Mouse (Mus musculus) neural tube, embryonic 11.5 days (tissue): ENCODE measurements around the gene Trim28. TPM values are rescaled to one million over a fixed set of nuclear protein-coding genes. Genes with fewer than 3 reads are reported as not detected.

Source experiments
- ATAC-seq: fragments of 200-750 bp; cut with Nextera tagmentation; 2 replicates; pipeline ENCODE4 v1.8.0; 2017; ENCODE audit warnings: moderate number of reproducible peaks, mild to moderate bottlenecking, moderate TSS enrichment, moderate library complexity; ENCODE audit not compliant: insufficient read depth, low FRiP score, low TSS enrichment
- DNase-seq: peaks from one replicate; pipeline ENCODE4 v3.0.0-alpha.2; 2015; ENCODE audit warnings: low spot score
- H3K27ac ChIP-seq: fragments of 300-500 bp; sonication (generic); 2 replicates; pipeline ENCODE4 v1.5.1; 2014; ENCODE audit warnings: low read depth, mild to moderate bottlenecking, low read length
- H3K27me3 ChIP-seq: fragments of 300-500 bp; sonication (generic); 2 replicates; pipeline ENCODE4 v1.6.1; 2014; ENCODE audit warnings: mild to moderate bottlenecking, low read length, mixed read lengths; ENCODE audit not compliant: control insufficient read depth, insufficient read depth
- H3K36me3 ChIP-seq: fragments of 300-500 bp; sonication (generic); 2 replicates; pipeline ENCODE4 v1.6.1; 2014; ENCODE audit warnings: mild to moderate bottlenecking, low read length, moderate library complexity, mixed read lengths; ENCODE audit not compliant: control insufficient read depth, insufficient read depth
- H3K4me1 ChIP-seq: fragments of 300-500 bp; sonication (generic); 2 replicates; pipeline ENCODE4 v1.6.1; 2014; ENCODE audit warnings: low read length, mixed read lengths; ENCODE audit not compliant: control insufficient read depth, insufficient read depth
- H3K4me2 ChIP-seq: fragments of 300-500 bp; sonication (generic); 2 replicates; pipeline ENCODE4 v1.6.1; 2014; ENCODE audit warnings: low read depth, mild to moderate bottlenecking, moderate library complexity
- H3K4me3 ChIP-seq: fragments of 300-500 bp; sonication (generic); 2 replicates; pipeline ENCODE4 v1.5.1; 2014; ENCODE audit warnings: low read depth, low read length
- H3K9ac ChIP-seq: fragments of 300-500 bp; sonication (generic); 2 replicates; pipeline ENCODE4 v1.6.1; 2014; ENCODE audit warnings: mild to moderate bottlenecking, low read length
- H3K9me3 ChIP-seq: fragments of 300-500 bp; sonication (generic); 2 replicates; pipeline ENCODE4 v1.6.1; 2016; ENCODE audit warnings: low read length; ENCODE audit not compliant: control insufficient read depth
- WGBS: fragments of 180-500 bp; shearing (Covaris S2); extraction: QIAGEN DNeasy Blood & Tissue Kit; methylation state at CpG from one replicate; pipeline ENCODE4 v1.1.7; 2014; 5-methylcytosine and 5-hydroxymethylcytosine counted together
- polyA plus RNA-seq: library from polyadenylated mRNA; unstranded; fragments of >200 nt; fragmentation: Nextera tagmentation; extraction: Ambion mirVana; gene quantifications from 2 replicates; pipeline ENCODE4 v1.2.1, GENCODE M21; 2014

The Trim28 gene
- polyA plus RNA-seq, 1 experiment from 2014 or later, result 523 TPM

GRCm38 (mm10) chr7:12966104-12966845, 32.6 kb upstream of the Trim28 start:
- Histone ChIP-seq H3K27ac (peak overlapping the region; percentile 69), H3K9ac (peak overlapping the region; percentile 79), H3K9me3 (no peaks in the 10 kb centered on the region), H3K27me3 (no peaks in the 10 kb centered on the region), H3K4me1 (peaks cover 17% of the 10 kb centered on the region), H3K36me3 (peaks cover 6% of the 10 kb centered on the region), H3K4me2 (peak overlapping the region; percentile 96), H3K4me3 (peak overlapping the region; percentile 70)
- DNase-seq (peak; percentile 52), ATAC-seq (peak; percentile 42)
- 1% methylated on average over 25 of the region's 29 CpGs for WGBS

- Histone ChIP-seq H3K36me3 (peaks cover 10% of the 10 kb centered on the region), H3K4me2 (no peak overlapping the region), H3K9ac (no peak overlapping the region), H3K4me3 (no peak overlapping the region), H3K27ac (no peak overlapping the region), H3K27me3 (no peaks in the 10 kb centered on the region), H3K9me3 (no peaks in the 10 kb centered on the region), H3K4me1 (peaks cover 10% of the 10 kb centered on the region)
- WGBS, result 96% methylated on average over 25 of the region's 25 CpGs
- DNase-seq, result no peak
- ATAC-seq, result no peak
These were observed 28.0 kb upstream of the Trim28 start for GRCm38 (mm10) chr7:12970906-12971305.

DNA sequence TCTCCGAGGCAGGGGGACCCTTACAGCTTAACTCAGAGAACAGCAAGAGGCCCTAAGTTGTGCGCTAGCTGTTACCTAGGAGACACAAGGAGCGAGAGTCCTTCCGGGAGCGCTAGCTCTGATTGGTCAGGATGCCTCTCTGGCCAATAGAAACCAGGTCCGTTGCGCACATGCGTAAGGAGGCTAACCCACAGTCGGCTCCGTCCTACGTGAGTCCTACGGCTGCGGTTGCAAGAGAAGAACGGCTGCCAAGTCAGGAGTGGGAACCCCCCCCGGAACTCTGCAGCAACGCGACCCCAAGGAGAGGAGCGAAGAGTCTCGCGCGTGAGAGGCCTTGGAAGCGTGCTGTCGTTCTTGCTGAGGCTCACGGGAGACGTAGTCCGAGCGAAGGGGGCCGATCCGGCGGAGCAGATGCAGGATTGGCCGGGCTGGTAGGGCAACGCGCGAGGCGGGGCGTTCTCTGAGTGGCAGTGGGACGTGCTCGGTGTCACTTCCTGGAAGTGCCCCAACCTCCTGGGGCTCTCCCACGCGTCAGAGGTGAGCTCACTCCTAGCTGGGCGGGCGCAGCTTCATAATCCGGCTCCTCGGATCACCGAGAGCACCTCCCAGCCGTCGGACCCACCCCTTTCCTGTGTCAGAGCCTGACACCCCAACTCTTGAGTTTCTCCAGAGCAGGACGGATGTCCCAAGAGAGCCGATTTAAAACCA, 21.1 kb upstream of the Trim28 start, which contains the start of gene Zfp446:
Gene Zfp446, plus strand, starts transcription at position 167 of the 708 bp plus-strand sequence.
- peak within 1 kb of the TSS; percentile 76 for H3K27ac ChIP-seq
- DNase-seq, result peak; percentile 97
- ATAC-seq, result peak; percentile 100
- peaks cover 8% of the 10 kb centered on the region; the same call in 1 of the 2 replicates for H3K4me1 ChIP-seq
- H3K4me3 ChIP-seq, result peak within 1 kb of the TSS; percentile 51
- H3K27me3 ChIP-seq, result no peaks in the 10 kb centered on the region
- peak within 1 kb of the TSS; percentile 72 for H3K9ac ChIP-seq
- H3K36me3 ChIP-seq, result no peaks in the 10 kb centered on the region
- H3K9me3 ChIP-seq, result no peaks in the 10 kb centered on the region
- WGBS, result 0% methylated on average over 49 of the region's 49 CpGs
- H3K4me2 ChIP-seq, result peak within 1 kb of the TSS; percentile 80

DNA sequence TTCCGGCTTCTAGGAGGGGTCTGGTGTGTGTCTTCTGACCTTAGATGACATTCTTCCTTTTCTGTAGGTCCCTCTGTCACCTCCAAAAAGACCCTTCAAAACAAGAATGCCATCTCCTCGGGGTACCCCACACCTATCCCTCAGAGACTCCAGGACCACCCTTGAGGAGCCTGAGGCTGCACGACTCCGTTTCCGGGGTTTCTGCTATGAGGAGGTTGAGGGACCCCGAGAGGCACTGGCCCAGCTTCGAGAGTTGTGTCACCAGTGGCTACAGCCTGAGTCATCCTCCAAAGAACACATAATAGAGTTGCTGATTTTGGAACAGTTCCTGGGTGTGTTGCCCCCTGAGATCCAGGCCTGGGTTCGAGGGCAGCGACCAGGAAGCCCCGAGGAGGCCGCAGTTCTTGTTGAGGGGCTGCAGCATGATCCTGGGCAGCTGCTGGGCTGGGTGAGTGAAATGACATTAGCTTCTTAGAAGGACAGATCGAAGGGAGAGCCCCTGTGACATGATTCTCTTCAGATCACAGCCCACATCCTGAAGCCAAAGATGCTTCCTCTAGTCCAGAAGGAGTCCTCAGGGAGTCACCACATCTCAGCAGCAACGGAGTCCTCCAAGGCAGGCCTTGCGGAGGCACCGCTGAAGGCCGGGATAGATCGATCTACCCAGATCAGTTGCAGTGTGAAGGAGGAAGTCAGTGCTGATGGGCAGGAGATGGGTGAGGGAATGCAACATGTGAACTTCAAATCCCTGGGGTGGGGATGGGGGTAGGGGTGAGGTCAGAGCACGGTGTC, 19.8 kb upstream of the Trim28 start:
- H3K9me3 ChIP-seq, result no peaks in the 10 kb centered on the region
- H3K4me1 ChIP-seq, result peaks cover 8% of the 10 kb centered on the region; the same call in 1 of the 2 replicates
- WGBS, result 87% methylated on average over 18 of the region's 18 CpGs
- peak overlapping the region; percentile 80 for H3K4me2 ChIP-seq
- no peaks in the 10 kb centered on the region for H3K36me3 ChIP-seq
- H3K27me3 ChIP-seq, result no peaks in the 10 kb centered on the region
- DNase-seq (no peak), ATAC-seq (no peak)
- H3K4me3 ChIP-seq, result peak overlapping the region; percentile 51; the same call in 1 of the 2 replicates
- no peak overlapping the region for H3K9ac ChIP-seq
- no peak overlapping the region for H3K27ac ChIP-seq

GRCm38 (mm10) chr7:12979776-12980175, 19.1 kb upstream of the Trim28 start:
- Histone ChIP-seq H3K9me3 (no peaks in the 10 kb centered on the region), H3K4me2 (no peak overlapping the region), H3K4me3 (no peak overlapping the region), H3K4me1 (peaks cover 8% of the 10 kb centered on the region; the same call in 1 of the 2 replicates), H3K9ac (no peak overlapping the region), H3K27ac (no peak overlapping the region), H3K27me3 (no peaks in the 10 kb centered on the region), H3K36me3 (no peaks in the 10 kb centered on the region)
- DNase-seq, result no peak
- ATAC-seq, result no peak
- WGBS, result 54% methylated on average over 6 of the region's 6 CpGs

- Histone ChIP-seq H3K4me3 (no peak overlapping the region), H3K27ac (no peak overlapping the region), H3K4me2 (no peak overlapping the region), H3K27me3 (no peaks in the 10 kb centered on the region), H3K36me3 (no peaks in the 10 kb centered on the region), H3K4me1 (peaks cover 8% of the 10 kb centered on the region; the same call in 1 of the 2 replicates), H3K9me3 (no peaks in the 10 kb centered on the region), H3K9ac (no peak overlapping the region)
- WGBS, result 90% methylated on average over 7 of the region's 7 CpGs
- DNase-seq, result no peak
- no peak for ATAC-seq
These were observed 18.6 kb upstream of the Trim28 start for GRCm38 (mm10) chr7:12980291-12980690.

GRCm38 (mm10) chr7:12985724-12986123, 13.2 kb upstream of the Trim28 start:
- Histone ChIP-seq H3K9ac (no peak overlapping the region), H3K4me3 (no peak overlapping the region), H3K4me1 (no peaks in the 10 kb centered on the region), H3K36me3 (no peaks in the 10 kb centered on the region), H3K4me2 (no peak overlapping the region), H3K27ac (no peak overlapping the region), H3K9me3 (no peaks in the 10 kb centered on the region), H3K27me3 (no peaks in the 10 kb centered on the region)
- ATAC-seq (no peak), DNase-seq (no peak)
- WGBS, result 96% methylated on average over 1 of the region's 1 CpGs

GRCm38 (mm10) chr7:12986906-12987305, 12.0 kb upstream of the Trim28 start:
- Histone ChIP-seq H3K4me1 (no peaks in the 10 kb centered on the region), H3K4me3 (no peak overlapping the region), H3K9ac (no peak overlapping the region), H3K27me3 (no peaks in the 10 kb centered on the region), H3K27ac (no peak overlapping the region), H3K4me2 (no peak overlapping the region), H3K9me3 (no peaks in the 10 kb centered on the region), H3K36me3 (no peaks in the 10 kb centered on the region)
- 92% methylated on average over 8 of the region's 8 CpGs for WGBS
- DNase-seq, result no peak
- ATAC-seq, result no peak
